Mouse (Mus musculus) neural tube, embryonic 14.5 days (tissue): Measurements from ENCODE around the gene Hdx. TPM values are rescaled to one million over a fixed set of nuclear protein-coding genes. Genes with fewer than 3 reads are reported as not detected.

ENCODE experiments used
- ATAC-seq: fragments of 200-750 bp; cut with Nextera tagmentation; 2 replicates; pipeline ENCODE4 v1.8.0; 2017; ENCODE audit warnings: low read depth, mild to moderate bottlenecking, moderate TSS enrichment, moderate library complexity
- H3K27ac ChIP-seq: fragments of 300-500 bp; sonication (generic); 2 replicates; pipeline ENCODE4 v1.5.1; 2014; ENCODE audit warnings: low read depth, mild to moderate bottlenecking, control low read depth, low read length, moderate library complexity, mixed read lengths
- H3K27me3 ChIP-seq: fragments of 300-500 bp; sonication (generic); 2 replicates; pipeline ENCODE4 v1.6.1; 2014; ENCODE audit warnings: low read length; ENCODE audit not compliant: control insufficient read depth, insufficient read depth
- H3K36me3 ChIP-seq: fragments of 300-500 bp; sonication (generic); 2 replicates; pipeline ENCODE4 v1.6.1; 2014; ENCODE audit warnings: low read length, mixed read lengths; ENCODE audit not compliant: control insufficient read depth, insufficient read depth
- H3K4me1 ChIP-seq: fragments of 300-500 bp; sonication (generic); 2 replicates; pipeline ENCODE4 v1.6.1; 2014; ENCODE audit warnings: low read length; ENCODE audit not compliant: control insufficient read depth, insufficient read depth
- H3K4me2 ChIP-seq: fragments of 300-500 bp; sonication (generic); 2 replicates; pipeline ENCODE4 v1.6.1; 2014; ENCODE audit warnings: mild to moderate bottlenecking, low read depth, low read length, control low read depth
- H3K4me3 ChIP-seq: fragments of 300-500 bp; sonication (generic); 2 replicates; pipeline ENCODE4 v1.5.1; 2014; ENCODE audit warnings: low read depth, low read length, control low read depth, mixed read lengths
- H3K9ac ChIP-seq: fragments of 300-500 bp; sonication (generic); replicated peaks from 2 replicates; pipeline ENCODE4 v1.6.1; 2014; ENCODE audit warnings: low read depth, mild to moderate bottlenecking, control low read depth, low read length, mixed read lengths
- H3K9me3 ChIP-seq: fragments of 300-500 bp; sonication (generic); 2 replicates; pipeline ENCODE4 v1.6.1; 2016; ENCODE audit warnings: low read length; ENCODE audit not compliant: control insufficient read depth
- WGBS: fragments of 180-500 bp; shearing (Covaris S2); extraction: QIAGEN DNeasy Blood & Tissue Kit; methylation state at CpG from one replicate; pipeline ENCODE4 v1.1.7; 2014; 5-methylcytosine and 5-hydroxymethylcytosine counted together
- polyA plus RNA-seq: library from polyadenylated mRNA; unstranded; fragments of >200 nt; fragmentation: Nextera tagmentation; extraction: Ambion mirVana; gene quantifications from 2 replicates; pipeline ENCODE4 v1.2.1, GENCODE M21; 2014

Gene Hdx
- polyA plus RNA-seq, 1 experiment from 2014 or later = 2.9 TPM

DNA sequence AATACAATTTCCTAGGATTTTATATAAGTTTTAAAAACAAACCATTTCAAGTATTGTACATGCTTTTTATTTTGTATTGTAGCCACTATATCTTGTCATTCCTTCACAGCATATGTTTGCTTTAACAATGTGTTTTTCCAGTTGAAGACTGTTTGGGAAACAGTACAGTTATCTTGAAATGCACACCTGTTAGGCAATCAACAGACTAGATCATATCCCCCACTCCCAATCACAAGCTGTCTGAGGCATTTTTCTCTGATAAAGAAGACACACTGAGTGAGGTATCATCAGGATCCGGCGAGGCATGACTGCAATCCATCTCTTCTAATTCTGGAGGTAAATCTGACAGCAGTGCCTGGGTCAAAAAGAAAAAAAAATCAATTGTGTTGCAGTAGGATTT, 119.8 kb downstream of the Hdx start:
- Histone ChIP-seq H3K27ac (no peak overlapping the region), H3K9ac (no peak overlapping the region), H3K4me1 (no peaks in the 10 kb centered on the region), H3K9me3 (no peaks in the 10 kb centered on the region), H3K27me3 (no peaks in the 10 kb centered on the region), H3K4me3 (no peak overlapping the region), H3K36me3 (no peaks in the 10 kb centered on the region), H3K4me2 (no peak overlapping the region)
- 80% methylated on average over 2 of the region's 2 CpGs for WGBS
- no peak for ATAC-seq

DNA sequence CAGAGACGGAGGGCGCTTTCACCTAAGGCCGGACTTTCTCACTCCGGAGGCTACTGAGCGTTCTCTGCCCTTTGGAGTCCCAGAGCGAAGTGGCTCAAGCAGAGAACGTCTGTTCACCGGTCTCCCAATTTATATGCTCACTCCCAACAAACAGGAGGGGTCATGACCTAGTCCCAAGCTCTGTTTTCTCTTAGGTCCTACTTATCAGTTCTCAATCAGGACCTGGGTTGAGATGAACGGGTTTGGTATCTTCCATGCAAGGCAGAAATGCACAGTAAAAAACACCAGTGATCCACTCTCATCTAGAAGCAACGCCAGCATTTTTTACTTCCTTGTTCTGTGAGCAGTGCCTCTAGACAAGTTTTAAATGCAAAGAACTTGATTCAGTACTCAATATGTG, 159.0 kb downstream of the Hdx start, which contains the start of gene Rps6ka6:
Gene Rps6ka6 (minus strand): TSS at position 101 of the 400 bp plus-strand sequence.
- no peaks in the 10 kb centered on the region for H3K27me3 ChIP-seq
- no peaks in the 10 kb centered on the region for H3K9me3 ChIP-seq
- no peaks in the 10 kb centered on the region for H3K4me1 ChIP-seq
- no peak within 1 kb of the TSS for H3K27ac ChIP-seq
- H3K36me3 ChIP-seq = no peaks in the 10 kb centered on the region
- H3K9ac ChIP-seq = no peak within 1 kb of the TSS
- ATAC-seq = no peak
- no peak within 1 kb of the TSS for H3K4me3 ChIP-seq
- no peak within 1 kb of the TSS for H3K4me2 ChIP-seq
- 75% methylated on average over 10 of the region's 10 CpGs for WGBS

Other genes with a start within 250 kb of the Hdx start
- gene Rps6ka6, start 159.1 kb downstream of the Hdx start, polyA plus RNA-seq = 40.6 and 42.7 TPM in 2 replicates
- gene Gm45194, start 194.3 kb upstream of the Hdx start, polyA plus RNA-seq = 0.82 and 1.2 TPM in 2 replicates